Mouse (Mus musculus) forelimb bud, embryonic 11.5 days (tissue): Measurements from ENCODE around the gene Kcnk1.

Experiments used
- DNase-seq: peaks from one replicate; pipeline ENCODE4 v3.0.0-alpha.2; 2012; ENCODE audit warnings: low read depth, low spot score

Gene Kcnk1

GRCm38 (mm10) chr8:125995101-125995986, at the start of gene Kcnk1:
Gene Kcnk1 (plus strand): TSS chr8:125995170.
- DNase-seq, result peak; percentile 65

- DNase-seq, result no peak
Observed at GRCm38 (mm10) chr8:125948696-125949308, 46.2 kb upstream of the Kcnk1 start.

GRCm38 (mm10) chr8:125950007-125950940, 44.7 kb upstream of the Kcnk1 start:
- peak; percentile 96 for DNase-seq

- DNase-seq, result peak; percentile 51
Observed at GRCm38 (mm10) chr8:125955671-125956070, 39.3 kb upstream of the Kcnk1 start.

GRCm38 (mm10) chr8:125956796-125957195, 38.2 kb upstream of the Kcnk1 start:
- no peak for DNase-seq

GRCm38 (mm10) chr8:125957226-125957993, 37.6 kb upstream of the Kcnk1 start:
- peak; percentile 28 for DNase-seq

- DNase-seq, result no peak
Observed at GRCm38 (mm10) chr8:125957994-125958368, 37.0 kb upstream of the Kcnk1 start.

GRCm38 (mm10) chr8:125959363-125959771, 35.6 kb upstream of the Kcnk1 start:
- DNase-seq, result no peak

GRCm38 (mm10) chr8:125960037-125960436, 34.9 kb upstream of the Kcnk1 start:
- no peak for DNase-seq

GRCm38 (mm10) chr8:125961790-125962189, 33.2 kb upstream of the Kcnk1 start:
- DNase-seq, result no peak

- no peak for DNase-seq
Observed at GRCm38 (mm10) chr8:125963807-125964211, 31.2 kb upstream of the Kcnk1 start.

GRCm38 (mm10) chr8:125971336-125971735, 23.6 kb upstream of the Kcnk1 start:
- DNase-seq, result no peak

- no peak for DNase-seq
Observed at GRCm38 (mm10) chr8:125975981-125976380, 19.0 kb upstream of the Kcnk1 start.

GRCm38 (mm10) chr8:125980826-125981225, 14.1 kb upstream of the Kcnk1 start:
- no peak for DNase-seq

- no peak for DNase-seq
Observed at GRCm38 (mm10) chr8:125983515-125983914, 11.5 kb upstream of the Kcnk1 start.

GRCm38 (mm10) chr8:125984140-125984539, 10.8 kb upstream of the Kcnk1 start:
- DNase-seq, result no peak

- no peak for DNase-seq
Observed at GRCm38 (mm10) chr8:125985364-125985763, 9.6 kb upstream of the Kcnk1 start.

- no peak for DNase-seq
Observed at GRCm38 (mm10) chr8:125986999-125987589, 7.9 kb upstream of the Kcnk1 start.

- no peak for DNase-seq
Observed at GRCm38 (mm10) chr8:125987996-125988395, 7.0 kb upstream of the Kcnk1 start.

- peak; percentile 11 for DNase-seq
Observed at GRCm38 (mm10) chr8:125993636-125994035, 1.3 kb upstream of the Kcnk1 start.
